Mouse (Mus musculus) forebrain, embryonic 11.5 days (tissue): ENCODE results near the gene Ccdc169. TPM values are rescaled to one million over a fixed set of nuclear protein-coding genes. Genes with fewer than 3 reads are reported as not detected.

Source experiments
- ATAC-seq: fragments of 200-750 bp; cut with Nextera tagmentation; replicated peaks from 2 replicates; pipeline ENCODE4 v1.8.0; 2017; ENCODE audit warnings: moderate TSS enrichment; ENCODE audit not compliant: low FRiP score
- DNase-seq: peaks from one replicate; pipeline ENCODE4 v3.0.0-alpha.2; 2017; ENCODE audit warnings: low spot score
- H3K27ac ChIP-seq: fragments of 300-500 bp; sonication (generic); 2 replicates; pipeline ENCODE4 v1.5.1; 2014; ENCODE audit warnings: low read depth, low read length
- H3K27me3 ChIP-seq: fragments of 300-500 bp; sonication (generic); 2 replicates; pipeline ENCODE4 v1.6.1; 2014; ENCODE audit warnings: mild to moderate bottlenecking, low read length, mixed read lengths; ENCODE audit not compliant: control insufficient read depth, insufficient read depth
- H3K36me3 ChIP-seq: fragments of 300-500 bp; sonication (generic); 2 replicates; pipeline ENCODE4 v1.6.1; 2014; ENCODE audit warnings: mild to moderate bottlenecking, low read length, moderate library complexity, mixed read lengths; ENCODE audit not compliant: control insufficient read depth, insufficient read depth
- H3K4me1 ChIP-seq: fragments of 300-500 bp; sonication (generic); replicated peaks from 2 replicates; pipeline ENCODE4 v1.6.1; 2014; ENCODE audit warnings: low read length, mixed read lengths; ENCODE audit not compliant: control insufficient read depth, insufficient read depth
- H3K4me2 ChIP-seq: fragments of 300-500 bp; sonication (generic); 2 replicates; pipeline ENCODE4 v1.6.1; 2014; ENCODE audit warnings: low read depth, mild to moderate bottlenecking, low read length, moderate library complexity, mixed read lengths; ENCODE audit not compliant: severe bottlenecking
- H3K4me3 ChIP-seq: fragments of 300-500 bp; sonication (generic); 2 replicates; pipeline ENCODE4 v1.5.1; 2014; ENCODE audit warnings: low read depth, low read length
- H3K9ac ChIP-seq: fragments of 300-500 bp; sonication (generic); 2 replicates; pipeline ENCODE4 v1.6.1; 2014; ENCODE audit warnings: low read length
- H3K9me3 ChIP-seq: fragments of 300-500 bp; sonication (generic); 2 replicates; pipeline ENCODE4 v1.6.1; 2016; ENCODE audit warnings: low read length, mixed read lengths; ENCODE audit not compliant: control insufficient read depth
- WGBS: fragments of 180-500 bp; shearing (Covaris S2); extraction: QIAGEN DNeasy Blood & Tissue Kit; methylation state at CpG from one replicate; pipeline ENCODE4 v1.1.7; 2014; 5-methylcytosine and 5-hydroxymethylcytosine counted together
- polyA plus RNA-seq: library from polyadenylated mRNA; unstranded; fragments of >200 nt; fragmentation: Nextera tagmentation; extraction: Ambion mirVana; gene quantifications from 2 replicates; pipeline ENCODE4 v1.2.1, GENCODE M21; 2014

Ccdc169 gene
- polyA plus RNA-seq, 1 experiment from 2014 or later: 0.08 TPM

- no peak for ATAC-seq
These were observed 22.6 kb upstream of the Ccdc169 start for GRCm38 (mm10) chr3:55114313-55115065.

GRCm38 (mm10) chr3:55115071-55115470 lies 22.1 kb upstream of the Ccdc169 start:
- Histone ChIP-seq H3K9ac (no peak overlapping the region), H3K9me3 (no peaks in the 10 kb centered on the region), H3K36me3 (peaks cover 6% of the 10 kb centered on the region), H3K4me2 (no peak overlapping the region), H3K4me1 (peaks cover 3% of the 10 kb centered on the region), H3K27ac (no peak overlapping the region), H3K27me3 (no peaks in the 10 kb centered on the region), H3K4me3 (no peak overlapping the region)
- 65% methylated on average over 1 of the region's 1 CpGs for WGBS
- no peak for ATAC-seq
- no peak for DNase-seq

More at GRCm38 (mm10) chr3:55114313-55115065, 22.6 kb upstream of the Ccdc169 start:
- Histone ChIP-seq H3K4me2 (no peak overlapping the region), H3K4me3 (no peak overlapping the region), H3K4me1 (peaks cover 3% of the 10 kb centered on the region), H3K9ac (no peak overlapping the region), H3K36me3 (peaks cover 6% of the 10 kb centered on the region), H3K27me3 (no peaks in the 10 kb centered on the region), H3K9me3 (no peaks in the 10 kb centered on the region), H3K27ac (no peak overlapping the region)
- 77% methylated on average over 7 of the region's 7 CpGs for WGBS
- no peak for DNase-seq

- ATAC-seq (no peak), DNase-seq (no peak)
- no peak overlapping the region for H3K27ac ChIP-seq
- H3K9ac ChIP-seq: no peak overlapping the region
- no peak overlapping the region for H3K4me3 ChIP-seq
- H3K9me3 ChIP-seq: no peaks in the 10 kb centered on the region
- peaks cover 6% of the 10 kb centered on the region for H3K36me3 ChIP-seq
- H3K4me2 ChIP-seq: no peak overlapping the region
- no peaks in the 10 kb centered on the region for H3K27me3 ChIP-seq
- 92% methylated on average over 8 of the region's 8 CpGs for whole genome bisulfite sequencing
- H3K4me1 ChIP-seq: peaks cover 3% of the 10 kb centered on the region
These were observed 21.1 kb upstream of the Ccdc169 start for GRCm38 (mm10) chr3:55115989-55116388.

GRCm38 (mm10) chr3:55119275-55119898 lies 17.8 kb upstream of the Ccdc169 start:
- Histone ChIP-seq H3K27me3 (no peaks in the 10 kb centered on the region), H3K9me3 (no peaks in the 10 kb centered on the region), H3K9ac (no peak overlapping the region), H3K4me1 (no peaks in the 10 kb centered on the region), H3K4me3 (no peak overlapping the region), H3K27ac (no peak overlapping the region), H3K36me3 (peaks cover 12% of the 10 kb centered on the region), H3K4me2 (no peak overlapping the region)
- DNase-seq: no peak
- 93% methylated on average over 6 of the region's 6 CpGs for WGBS
- no peak for ATAC-seq

GRCm38 (mm10) chr3:55122336-55122870 lies 14.7 kb upstream of the Ccdc169 start:
- 94% methylated on average over 3 of the region's 3 CpGs for WGBS
- no peaks in the 10 kb centered on the region for H3K4me1 ChIP-seq
- H3K4me2 ChIP-seq: no peak overlapping the region
- H3K9me3 ChIP-seq: no peaks in the 10 kb centered on the region
- H3K36me3 ChIP-seq: peaks cover 9% of the 10 kb centered on the region
- no peak overlapping the region for H3K9ac ChIP-seq
- no peak for DNase-seq
- H3K4me3 ChIP-seq: no peak overlapping the region
- H3K27me3 ChIP-seq: no peaks in the 10 kb centered on the region
- no peak overlapping the region for H3K27ac ChIP-seq
- no peak for ATAC-seq

- Histone ChIP-seq H3K4me3 (no peak overlapping the region), H3K27ac (no peak overlapping the region), H3K27me3 (no peaks in the 10 kb centered on the region), H3K36me3 (peaks cover 12% of the 10 kb centered on the region), H3K9me3 (no peaks in the 10 kb centered on the region), H3K4me1 (no peaks in the 10 kb centered on the region), H3K9ac (no peak overlapping the region), H3K4me2 (no peak overlapping the region)
- 95% methylated on average over 4 of the region's 4 CpGs for WGBS
- DNase-seq: no peak
- ATAC-seq: no peak
These were observed 14.1 kb upstream of the Ccdc169 start for GRCm38 (mm10) chr3:55123064-55123463.

GRCm38 (mm10) chr3:55129181-55129692 lies 7.9 kb upstream of the Ccdc169 start:
- Histone ChIP-seq H3K36me3 (peaks cover 8% of the 10 kb centered on the region), H3K27me3 (no peaks in the 10 kb centered on the region), H3K4me1 (no peaks in the 10 kb centered on the region), H3K4me3 (no peak overlapping the region), H3K9me3 (no peaks in the 10 kb centered on the region), H3K27ac (no peak overlapping the region), H3K9ac (no peak overlapping the region), H3K4me2 (no peak overlapping the region)
- ATAC-seq (no peak), DNase-seq (no peak)
- 94% methylated on average over 4 of the region's 4 CpGs for WGBS

GRCm38 (mm10) chr3:55131576-55132233 lies 5.4 kb upstream of the Ccdc169 start:
- no peaks in the 10 kb centered on the region for H3K27me3 ChIP-seq
- H3K9ac ChIP-seq: no peak overlapping the region
- H3K9me3 ChIP-seq: no peaks in the 10 kb centered on the region
- no peak overlapping the region for H3K4me3 ChIP-seq
- no peak overlapping the region for H3K4me2 ChIP-seq
- no peaks in the 10 kb centered on the region for H3K4me1 ChIP-seq
- WGBS: 93% methylated on average over 6 of the region's 6 CpGs
- H3K27ac ChIP-seq: no peak overlapping the region
- DNase-seq: no peak
- peaks cover 9% of the 10 kb centered on the region for H3K36me3 ChIP-seq
- ATAC-seq: no peak
